Mouse (Mus musculus): Measurements from ENCODE around the gene Acvr1. TPM values are rescaled to one million over a fixed set of nuclear protein-coding genes. Genes with fewer than 3 reads are reported as not detected.

Gene Acvr1
- polyA plus RNA-seq, 1 experiment: 1.6 TPM

DNA sequence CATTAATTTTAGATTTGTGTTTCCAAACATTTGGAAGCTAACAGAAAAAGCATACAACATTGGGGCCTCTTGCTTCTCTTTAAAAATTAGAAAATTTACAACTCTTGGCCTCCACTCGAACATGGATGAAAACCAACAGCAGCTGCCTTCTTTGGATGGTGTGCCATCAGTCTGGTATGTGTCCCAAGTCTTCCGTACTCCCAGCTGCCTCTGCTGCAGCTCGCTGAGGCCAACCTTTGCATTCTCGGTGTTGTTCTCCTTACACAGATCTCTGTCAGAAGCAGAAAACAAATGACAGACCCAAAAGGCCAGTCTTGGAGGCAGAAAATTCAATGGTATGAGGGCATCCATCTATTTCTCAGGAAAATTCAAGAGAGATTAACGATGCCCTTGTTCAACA, 186.9 kb downstream of the Acvr1 start:
- no peaks in the 10 kb centered on the region for H3K4me1 ChIP-seq (replicated peaks; ENCODE audit: control insufficient read depth, insufficient read depth, low read length)
- 95% methylated on average over 5 of the region's 5 CpGs for WGBS
- H3K27me3 ChIP-seq (ENCODE audit: control insufficient read depth, insufficient read depth, low read length): no peaks in the 10 kb centered on the region

DNA sequence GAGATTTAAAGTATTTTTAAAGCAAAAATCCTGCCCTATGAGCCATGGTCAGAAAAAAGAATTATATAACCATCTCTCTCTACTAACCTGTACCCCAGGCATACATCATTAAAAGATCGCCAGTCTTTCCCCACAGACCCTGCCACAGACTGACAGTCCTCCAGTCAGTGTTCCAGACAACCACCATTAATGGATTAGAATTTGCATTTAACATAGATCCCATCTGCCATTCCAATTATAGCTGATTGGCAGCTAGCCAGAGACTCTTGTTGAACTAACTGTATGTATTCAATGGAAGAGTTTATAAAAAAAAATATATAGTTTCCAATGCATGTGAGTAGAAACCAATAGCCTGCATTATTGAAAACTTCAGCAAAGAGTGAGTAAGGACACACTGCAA, 187.5 kb downstream of the Acvr1 start:
- no peaks in the 10 kb centered on the region for H3K36me3 ChIP-seq (ENCODE audit: control insufficient read depth, insufficient read depth, low read length)
- H3K4me3 ChIP-seq (ENCODE audit: control insufficient read depth, insufficient read depth, low read length): no peak overlapping the region
- no peaks in the 10 kb centered on the region for H3K4me1 ChIP-seq (replicated peaks; ENCODE audit: control insufficient read depth, insufficient read depth, low read length)
- H3K27ac ChIP-seq (ENCODE audit: control insufficient read depth, insufficient read depth, low read length): no peak overlapping the region
- WGBS: 94% methylated on average over 1 of the region's 1 CpGs
- DNase-seq: no peak
- no peak for TF ChIP-seq POLR2A (IDR thresholded peaks at IDR 0.05; ENCODE audit: control insufficient read depth, extremely low read depth, insufficient read depth, low read length, poor library complexity)
- TF ChIP-seq CTCF (IDR thresholded peaks at IDR 0.05; ENCODE audit: borderline replicate concordance, control insufficient read depth, extremely low read depth, insufficient read depth, low read length, poor library complexity): no peak
- no peaks in the 10 kb centered on the region for H3K27me3 ChIP-seq (ENCODE audit: control insufficient read depth, insufficient read depth, low read length)

More for the DNA sequence above, 186.9 kb downstream of the Acvr1 start:
- no peak overlapping the region for H3K4me3 ChIP-seq (ENCODE audit: control insufficient read depth, insufficient read depth, low read length)
- TF ChIP-seq POLR2A (IDR thresholded peaks at IDR 0.05; ENCODE audit: control insufficient read depth, extremely low read depth, insufficient read depth, low read length, poor library complexity): no peak
- TF ChIP-seq CTCF (IDR thresholded peaks at IDR 0.05; ENCODE audit: borderline replicate concordance, control insufficient read depth, extremely low read depth, insufficient read depth, low read length, poor library complexity): no peak
- H3K27ac ChIP-seq (ENCODE audit: control insufficient read depth, insufficient read depth, low read length): no peak overlapping the region
- no peak for DNase-seq
- no peaks in the 10 kb centered on the region for H3K36me3 ChIP-seq (ENCODE audit: control insufficient read depth, insufficient read depth, low read length)

DNA sequence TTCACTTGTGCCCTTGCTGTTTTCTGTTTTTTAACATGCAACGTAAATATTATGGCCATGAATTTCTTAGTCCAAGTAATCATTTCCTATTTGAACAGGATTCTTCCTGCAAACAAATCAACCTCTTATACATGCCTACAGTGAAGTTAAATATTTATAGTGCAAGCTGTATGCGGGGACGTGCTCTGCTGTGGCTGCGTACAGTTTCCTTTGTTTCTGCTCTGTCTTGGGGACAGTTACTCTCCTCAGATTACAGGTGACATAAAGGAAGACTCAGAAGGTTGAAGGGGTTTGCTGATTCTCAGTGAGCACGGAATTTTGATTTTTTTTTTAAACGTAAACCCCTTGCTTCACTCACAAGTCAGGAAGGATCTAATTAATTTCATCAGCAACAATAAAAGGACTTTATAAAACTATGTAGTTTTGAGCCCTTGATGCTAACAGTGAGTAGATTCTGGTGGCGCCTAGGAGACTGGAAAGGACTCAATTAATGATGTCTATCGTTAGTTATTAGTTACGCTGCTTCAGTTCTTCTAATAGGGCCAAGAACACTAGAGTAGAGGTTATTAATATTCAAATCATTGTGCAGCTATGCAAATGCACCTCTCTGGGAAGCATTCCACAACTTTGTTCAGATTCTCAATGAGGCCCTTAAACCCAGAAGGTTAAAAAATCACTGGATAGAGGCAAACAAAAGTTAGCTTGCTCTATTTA, 189.4 kb downstream of the Acvr1 start:
- Histone ChIP-seq H3K4me1 (replicated peaks; ENCODE audit: control insufficient read depth, insufficient read depth, low read length) (no peaks in the 10 kb centered on the region), H3K27me3 (ENCODE audit: control insufficient read depth, insufficient read depth, low read length) (no peaks in the 10 kb centered on the region), H3K36me3 (ENCODE audit: control insufficient read depth, insufficient read depth, low read length) (no peaks in the 10 kb centered on the region), H3K27ac (ENCODE audit: control insufficient read depth, insufficient read depth, low read length) (no peak overlapping the region), H3K4me3 (ENCODE audit: control insufficient read depth, insufficient read depth, low read length) (no peak overlapping the region)
- DNase-seq: no peak
- TF ChIP-seq CTCF (IDR thresholded peaks at IDR 0.05; ENCODE audit: borderline replicate concordance, control insufficient read depth, extremely low read depth, insufficient read depth, low read length, poor library complexity) (no peak), POLR2A (IDR thresholded peaks at IDR 0.05; ENCODE audit: control insufficient read depth, extremely low read depth, insufficient read depth, low read length, poor library complexity) (no peak)
- 92% methylated on average over 9 of the region's 9 CpGs for WGBS

DNA sequence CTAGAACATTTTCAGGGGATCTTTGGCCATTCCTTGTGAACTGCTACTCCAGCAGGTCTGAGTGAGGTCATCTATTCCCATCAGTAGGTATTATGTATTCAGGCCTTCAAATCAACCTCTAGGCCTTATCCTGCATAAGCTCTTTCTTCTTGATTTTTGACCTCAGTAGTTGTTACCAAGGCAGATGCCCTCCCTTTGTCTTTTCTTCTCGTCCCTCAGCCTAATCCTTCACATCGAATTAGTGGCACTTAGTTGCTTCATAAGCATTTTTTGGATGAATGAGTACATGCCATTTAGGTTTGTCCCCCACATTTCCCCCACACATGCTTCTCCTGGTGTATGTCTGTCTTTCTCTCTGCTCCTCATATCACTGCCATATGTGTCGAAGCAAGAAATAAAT, 200.8 kb downstream of the Acvr1 start:
- WGBS: 92% methylated on average over 3 of the region's 3 CpGs
- no peak overlapping the region for H3K27ac ChIP-seq (ENCODE audit: control insufficient read depth, insufficient read depth, low read length)
- H3K36me3 ChIP-seq (ENCODE audit: control insufficient read depth, insufficient read depth, low read length): no peaks in the 10 kb centered on the region
- no peak overlapping the region for H3K4me3 ChIP-seq (ENCODE audit: control insufficient read depth, insufficient read depth, low read length)
- H3K27me3 ChIP-seq (ENCODE audit: control insufficient read depth, insufficient read depth, low read length): no peaks in the 10 kb centered on the region
- DNase-seq: no peak
- no peak for TF ChIP-seq POLR2A (IDR thresholded peaks at IDR 0.05; ENCODE audit: control insufficient read depth, extremely low read depth, insufficient read depth, low read length, poor library complexity)
- no peak for TF ChIP-seq CTCF (IDR thresholded peaks at IDR 0.05; ENCODE audit: borderline replicate concordance, control insufficient read depth, extremely low read depth, insufficient read depth, low read length, poor library complexity)
- H3K4me1 ChIP-seq (replicated peaks; ENCODE audit: control insufficient read depth, insufficient read depth, low read length): no peaks in the 10 kb centered on the region

DNA sequence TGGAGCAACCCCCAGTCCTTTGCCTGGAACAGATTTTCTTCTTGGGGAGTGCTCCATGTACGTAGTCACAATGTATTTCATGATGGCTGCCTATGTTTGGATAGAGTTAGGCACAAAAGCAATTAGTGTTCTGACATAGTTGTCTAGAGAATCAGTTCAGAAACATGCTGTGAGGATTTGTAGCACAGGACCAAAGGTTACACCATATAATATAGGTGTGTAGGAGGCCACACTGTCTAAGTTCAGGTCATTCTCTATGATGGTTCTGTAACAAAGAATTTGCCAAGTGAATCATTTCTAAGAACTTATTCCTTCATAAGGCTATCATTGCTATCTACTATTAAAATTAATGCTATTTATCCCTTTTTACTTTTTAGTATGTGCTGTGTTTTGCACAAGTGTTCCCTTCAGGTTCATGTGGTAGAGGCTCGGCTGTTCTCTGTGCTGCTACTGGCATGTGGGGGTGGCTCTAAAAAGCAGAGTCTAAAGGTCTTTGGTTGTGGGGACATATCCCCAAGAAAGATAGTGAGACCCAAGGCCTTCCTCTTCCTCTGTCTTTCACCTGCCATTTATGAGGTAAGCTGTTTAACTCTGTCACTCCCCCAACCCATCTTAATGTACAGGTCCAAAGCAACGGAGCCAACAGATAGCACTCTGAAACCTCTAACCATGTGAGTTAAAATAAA, 205.5 kb downstream of the Acvr1 start:
- no peak for TF ChIP-seq CTCF (IDR thresholded peaks at IDR 0.05; ENCODE audit: borderline replicate concordance, control insufficient read depth, extremely low read depth, insufficient read depth, low read length, poor library complexity)
- no peak for TF ChIP-seq POLR2A (IDR thresholded peaks at IDR 0.05; ENCODE audit: control insufficient read depth, extremely low read depth, insufficient read depth, low read length, poor library complexity)
- 97% methylated on average over 3 of the region's 3 CpGs for WGBS

DNA sequence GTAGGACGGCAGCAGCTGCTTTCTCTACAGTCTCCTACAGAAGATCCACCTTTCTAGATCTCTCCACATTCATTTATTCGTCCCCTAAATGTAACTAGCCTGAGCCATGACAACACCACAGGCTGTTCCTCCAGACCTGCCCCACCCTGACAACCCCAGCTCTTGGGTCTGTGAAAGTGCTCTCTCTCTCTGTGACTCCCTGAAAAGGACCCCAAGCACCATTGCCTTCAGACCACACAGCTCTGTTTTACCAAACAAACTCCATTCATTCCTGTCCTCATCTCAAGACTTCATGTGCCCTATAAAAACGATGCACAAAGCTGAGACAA, 208.9 kb downstream of the Acvr1 start:
- Histone ChIP-seq H3K27me3 (ENCODE audit: control insufficient read depth, insufficient read depth, low read length) (no peaks in the 10 kb centered on the region), H3K4me1 (replicated peaks; ENCODE audit: control insufficient read depth, insufficient read depth, low read length) (peaks cover 13% of the 10 kb centered on the region), H3K4me3 (ENCODE audit: control insufficient read depth, insufficient read depth, low read length) (no peak overlapping the region), H3K27ac (ENCODE audit: control insufficient read depth, insufficient read depth, low read length) (no peak overlapping the region), H3K36me3 (ENCODE audit: control insufficient read depth, insufficient read depth, low read length) (no peaks in the 10 kb centered on the region)
- WGBS: 14% methylated on average over 3 of the region's 3 CpGs
- TF ChIP-seq POLR2A (IDR thresholded peaks at IDR 0.05; ENCODE audit: control insufficient read depth, extremely low read depth, insufficient read depth, low read length, poor library complexity) (no peak), CTCF (IDR thresholded peaks at IDR 0.05; ENCODE audit: borderline replicate concordance, control insufficient read depth, extremely low read depth, insufficient read depth, low read length, poor library complexity) (no peak)
- no peak for DNase-seq

More for the DNA sequence above, 205.5 kb downstream of the Acvr1 start:
- Histone ChIP-seq H3K27ac (ENCODE audit: control insufficient read depth, insufficient read depth, low read length) (no peak overlapping the region), H3K4me3 (ENCODE audit: control insufficient read depth, insufficient read depth, low read length) (no peak overlapping the region), H3K27me3 (ENCODE audit: control insufficient read depth, insufficient read depth, low read length) (no peaks in the 10 kb centered on the region), H3K4me1 (replicated peaks; ENCODE audit: control insufficient read depth, insufficient read depth, low read length) (peaks cover 13% of the 10 kb centered on the region), H3K36me3 (ENCODE audit: control insufficient read depth, insufficient read depth, low read length) (no peaks in the 10 kb centered on the region)
- DNase-seq: no peak
